Mouse (Mus musculus): ENCODE results near the gene Btnl6. TPM values are rescaled to one million over a fixed set of nuclear protein-coding genes. Genes with fewer than 3 reads are reported as not detected.
"Not testable (repeated sequence)": the region's sequence is repeated elsewhere in the genome, so short reads cannot be mapped to it uniquely, and the experiment has no call there.

Btnl6 gene
- polyA plus RNA-seq, 1 experiment from 2014 or later, result not detected

GRCm38 (mm10) chr17:34516514-34516913 is 638 bp downstream of the Btnl6 start:
- Histone ChIP-seq H3K4me2 (replicated peaks; ENCODE audit: low read depth, low read length) (no peak overlapping the region), H3K9me3 (ENCODE audit: low read length) (no peaks in the 10 kb centered on the region), H3K27ac (ENCODE audit: low read length) (no peak overlapping the region), H3K36me3 (ENCODE audit: insufficient read depth, low read length) (no peaks in the 10 kb centered on the region), H3K4me3 (ENCODE audit: low read length) (no peak overlapping the region), H3K27me3 (ENCODE audit: insufficient read depth, low read length) (no peaks in the 10 kb centered on the region), H3K4me1 (ENCODE audit: insufficient read depth, low read length) (no peaks in the 10 kb centered on the region), H3K9ac (replicated peaks; ENCODE audit: low read length) (no peak overlapping the region)
- ATAC-seq (ENCODE audit: low FRiP score, low TSS enrichment), result no peak
- 83% methylated on average over 2 of the region's 2 CpGs for WGBS

GRCm38 (mm10) chr17:34511723-34512122 is 5.4 kb downstream of the Btnl6 start:
- H3K4me1 ChIP-seq (ENCODE audit: insufficient read depth, low read length); H3K27me3 ChIP-seq (ENCODE audit: insufficient read depth, low read length); H3K9ac ChIP-seq (replicated peaks; ENCODE audit: low read length); H3K27ac ChIP-seq (ENCODE audit: low read length); ATAC-seq (ENCODE audit: low FRiP score, low TSS enrichment); H3K4me2 ChIP-seq (replicated peaks; ENCODE audit: low read depth, low read length); H3K36me3 ChIP-seq (ENCODE audit: insufficient read depth, low read length); H3K4me3 ChIP-seq (ENCODE audit: low read length); H3K9me3 ChIP-seq (ENCODE audit: low read length): not testable (repeated sequence)
- 48% methylated on average over 1 of the region's 1 CpGs for WGBS

GRCm38 (mm10) chr17:34507591-34507990 is 9.6 kb downstream of the Btnl6 start:
- H3K4me2 ChIP-seq (replicated peaks; ENCODE audit: low read depth, low read length), result no peak overlapping the region
- H3K36me3 ChIP-seq (ENCODE audit: insufficient read depth, low read length), result no peaks in the 10 kb centered on the region
- H3K4me3 ChIP-seq (ENCODE audit: low read length), result no peak overlapping the region
- H3K9ac ChIP-seq (replicated peaks; ENCODE audit: low read length), result no peak overlapping the region
- no peaks in the 10 kb centered on the region for H3K4me1 ChIP-seq (ENCODE audit: insufficient read depth, low read length)
- H3K27ac ChIP-seq (ENCODE audit: low read length), result no peak overlapping the region
- no peaks in the 10 kb centered on the region for H3K9me3 ChIP-seq (ENCODE audit: low read length)
- no peaks in the 10 kb centered on the region for H3K27me3 ChIP-seq (ENCODE audit: insufficient read depth, low read length)
- ATAC-seq (ENCODE audit: low FRiP score, low TSS enrichment), result no peak

- H3K4me1 ChIP-seq (ENCODE audit: insufficient read depth, low read length); H3K27me3 ChIP-seq (ENCODE audit: insufficient read depth, low read length); ATAC-seq (ENCODE audit: low FRiP score, low TSS enrichment); H3K4me2 ChIP-seq (replicated peaks; ENCODE audit: low read depth, low read length); H3K27ac ChIP-seq (ENCODE audit: low read length); H3K9ac ChIP-seq (replicated peaks; ENCODE audit: low read length); H3K36me3 ChIP-seq (ENCODE audit: insufficient read depth, low read length); H3K9me3 ChIP-seq (ENCODE audit: low read length); H3K4me3 ChIP-seq (ENCODE audit: low read length): not testable (repeated sequence)
- WGBS, result 70% methylated on average over 2 of the region's 4 CpGs
Observed at GRCm38 (mm10) chr17:34497726-34498125, 19.4 kb downstream of the Btnl6 start.

- ATAC-seq (ENCODE audit: low FRiP score, low TSS enrichment), result not testable (repeated sequence)
Observed at GRCm38 (mm10) chr17:34497319-34497718, 19.8 kb downstream of the Btnl6 start.

GRCm38 (mm10) chr17:34496539-34496938 is 20.6 kb downstream of the Btnl6 start:
- 100% methylated on average over 1 of the region's 2 CpGs for WGBS
- H3K4me1 ChIP-seq (ENCODE audit: insufficient read depth, low read length), result no peaks in the 10 kb centered on the region
- ATAC-seq (ENCODE audit: low FRiP score, low TSS enrichment), result no peak
- no peak overlapping the region for H3K4me3 ChIP-seq (ENCODE audit: low read length)
- no peak overlapping the region for H3K4me2 ChIP-seq (replicated peaks; ENCODE audit: low read depth, low read length)
- H3K9me3 ChIP-seq (ENCODE audit: low read length), result no peaks in the 10 kb centered on the region
- no peaks in the 10 kb centered on the region for H3K36me3 ChIP-seq (ENCODE audit: insufficient read depth, low read length)
- no peak overlapping the region for H3K27ac ChIP-seq (ENCODE audit: low read length)
- H3K9ac ChIP-seq (replicated peaks; ENCODE audit: low read length), result no peak overlapping the region
- no peaks in the 10 kb centered on the region for H3K27me3 ChIP-seq (ENCODE audit: insufficient read depth, low read length)

More at GRCm38 (mm10) chr17:34497319-34497718, 19.8 kb downstream of the Btnl6 start:
- WGBS, result 63% methylated on average over 3 of the region's 3 CpGs
- H3K27ac ChIP-seq (ENCODE audit: low read length); H3K36me3 ChIP-seq (ENCODE audit: insufficient read depth, low read length); H3K9ac ChIP-seq (replicated peaks; ENCODE audit: low read length); H3K4me1 ChIP-seq (ENCODE audit: insufficient read depth, low read length); H3K27me3 ChIP-seq (ENCODE audit: insufficient read depth, low read length); H3K9me3 ChIP-seq (ENCODE audit: low read length); H3K4me3 ChIP-seq (ENCODE audit: low read length); H3K4me2 ChIP-seq (replicated peaks; ENCODE audit: low read depth, low read length): not testable (repeated sequence)

- not testable (repeated sequence) for H3K9me3 ChIP-seq (ENCODE audit: low read length); ATAC-seq (ENCODE audit: low FRiP score, low TSS enrichment); H3K4me2 ChIP-seq (replicated peaks; ENCODE audit: low read depth, low read length); H3K4me1 ChIP-seq (ENCODE audit: insufficient read depth, low read length); H3K4me3 ChIP-seq (ENCODE audit: low read length); H3K9ac ChIP-seq (replicated peaks; ENCODE audit: low read length); H3K36me3 ChIP-seq (ENCODE audit: insufficient read depth, low read length); H3K27ac ChIP-seq (ENCODE audit: low read length); H3K27me3 ChIP-seq (ENCODE audit: insufficient read depth, low read length)
- WGBS, result 88% methylated on average over 2 of the region's 2 CpGs
Observed at GRCm38 (mm10) chr17:34495156-34495555, 22.0 kb downstream of the Btnl6 start.

- H3K36me3 ChIP-seq (ENCODE audit: insufficient read depth, low read length), result no peaks in the 10 kb centered on the region
- ATAC-seq (ENCODE audit: low FRiP score, low TSS enrichment), result no peak
Observed at GRCm38 (mm10) chr17:34492796-34493195, 24.4 kb downstream of the Btnl6 start.

GRCm38 (mm10) chr17:34477238-34478013 is 39.7 kb downstream of the Btnl6 start, which contains the start of gene Btnl4:
Gene Btnl4, minus strand, starts transcription at chr17:34477318.
- H3K4me3 ChIP-seq (ENCODE audit: low read length); H3K27me3 ChIP-seq (ENCODE audit: insufficient read depth, low read length); H3K27ac ChIP-seq (ENCODE audit: low read length); H3K9ac ChIP-seq (replicated peaks; ENCODE audit: low read length); H3K9me3 ChIP-seq (ENCODE audit: low read length); H3K4me2 ChIP-seq (replicated peaks; ENCODE audit: low read depth, low read length); H3K36me3 ChIP-seq (ENCODE audit: insufficient read depth, low read length); ATAC-seq (ENCODE audit: low FRiP score, low TSS enrichment); H3K4me1 ChIP-seq (ENCODE audit: insufficient read depth, low read length): not testable (repeated sequence)
- 85% methylated on average over 4 of the region's 5 CpGs for WGBS

More at GRCm38 (mm10) chr17:34492796-34493195, 24.4 kb downstream of the Btnl6 start:
- Histone ChIP-seq H3K4me1 (ENCODE audit: insufficient read depth, low read length) (no peaks in the 10 kb centered on the region), H3K4me3 (ENCODE audit: low read length) (no peak overlapping the region), H3K9ac (replicated peaks; ENCODE audit: low read length) (no peak overlapping the region), H3K27ac (ENCODE audit: low read length) (no peak overlapping the region), H3K27me3 (ENCODE audit: insufficient read depth, low read length) (no peaks in the 10 kb centered on the region), H3K9me3 (ENCODE audit: low read length) (no peaks in the 10 kb centered on the region), H3K4me2 (replicated peaks; ENCODE audit: low read depth, low read length) (no peak overlapping the region)

GRCm38 (mm10) chr17:34476427-34476826 is 40.7 kb downstream of the Btnl6 start:
- Histone ChIP-seq H3K4me1 (ENCODE audit: insufficient read depth, low read length) (no peaks in the 10 kb centered on the region), H3K4me3 (ENCODE audit: low read length) (no peak overlapping the region), H3K4me2 (replicated peaks; ENCODE audit: low read depth, low read length) (no peak overlapping the region), H3K36me3 (ENCODE audit: insufficient read depth, low read length) (no peaks in the 10 kb centered on the region), H3K27me3 (ENCODE audit: insufficient read depth, low read length) (no peaks in the 10 kb centered on the region), H3K9ac (replicated peaks; ENCODE audit: low read length) (no peak overlapping the region), H3K9me3 (ENCODE audit: low read length) (no peaks in the 10 kb centered on the region), H3K27ac (ENCODE audit: low read length) (no peak overlapping the region)
- 90% methylated on average over 1 of the region's 2 CpGs for WGBS
- no peak for ATAC-seq (ENCODE audit: low FRiP score, low TSS enrichment)

Data from kidney, embryonic 16.5 days (tissue).